Mouse (Mus musculus): ENCODE data around the gene Cbx6.
"Not testable (repeated sequence)": the region's sequence is repeated elsewhere in the genome, so short reads cannot be mapped to it uniquely, and the experiment has no call there.

The Cbx6 gene

DNA sequence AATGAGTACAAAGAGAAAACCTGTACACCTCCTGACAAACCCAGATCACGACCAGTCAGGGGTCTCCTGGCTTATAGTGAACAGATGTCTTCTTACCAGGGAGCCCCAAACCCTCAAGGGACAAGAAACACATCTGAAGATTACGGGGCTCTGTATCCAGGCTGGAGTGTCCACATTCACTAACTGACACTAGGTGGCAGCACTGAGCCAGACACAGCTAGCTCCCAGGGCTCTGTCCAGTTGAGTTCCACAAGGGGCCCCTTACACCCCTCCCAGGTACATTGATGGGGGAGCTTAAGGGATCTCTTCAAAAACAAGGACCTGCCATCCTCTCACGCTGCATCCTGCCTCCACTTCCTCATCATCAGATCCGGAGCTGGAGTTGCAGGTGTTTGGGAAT, 4.1 kb downstream of the Cbx6 start:
- DNase-seq (ENCODE audit: low read depth, low spot score), result peak; percentile 86

DNA sequence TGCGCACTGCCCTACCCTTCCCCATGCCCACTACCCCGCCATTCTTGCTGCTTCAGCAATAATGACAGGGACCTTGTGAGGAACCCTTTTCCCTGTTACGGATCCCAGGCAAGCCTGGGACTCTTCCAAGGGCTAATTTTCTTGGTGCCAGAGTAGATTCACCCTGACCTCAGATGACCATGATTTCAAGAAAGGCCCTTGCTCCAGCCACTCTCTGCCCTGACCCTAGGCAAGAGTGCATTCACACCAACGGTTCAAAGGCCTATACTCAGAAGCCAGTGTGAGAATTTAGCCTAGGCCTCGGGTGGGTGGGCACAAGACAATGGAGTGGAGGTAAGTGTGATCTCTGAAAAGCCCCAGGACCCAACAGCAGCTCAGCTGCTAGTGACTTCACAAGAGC, 5.1 kb downstream of the Cbx6 start:
- no peak for DNase-seq (ENCODE audit: low read depth, low spot score)

DNA sequence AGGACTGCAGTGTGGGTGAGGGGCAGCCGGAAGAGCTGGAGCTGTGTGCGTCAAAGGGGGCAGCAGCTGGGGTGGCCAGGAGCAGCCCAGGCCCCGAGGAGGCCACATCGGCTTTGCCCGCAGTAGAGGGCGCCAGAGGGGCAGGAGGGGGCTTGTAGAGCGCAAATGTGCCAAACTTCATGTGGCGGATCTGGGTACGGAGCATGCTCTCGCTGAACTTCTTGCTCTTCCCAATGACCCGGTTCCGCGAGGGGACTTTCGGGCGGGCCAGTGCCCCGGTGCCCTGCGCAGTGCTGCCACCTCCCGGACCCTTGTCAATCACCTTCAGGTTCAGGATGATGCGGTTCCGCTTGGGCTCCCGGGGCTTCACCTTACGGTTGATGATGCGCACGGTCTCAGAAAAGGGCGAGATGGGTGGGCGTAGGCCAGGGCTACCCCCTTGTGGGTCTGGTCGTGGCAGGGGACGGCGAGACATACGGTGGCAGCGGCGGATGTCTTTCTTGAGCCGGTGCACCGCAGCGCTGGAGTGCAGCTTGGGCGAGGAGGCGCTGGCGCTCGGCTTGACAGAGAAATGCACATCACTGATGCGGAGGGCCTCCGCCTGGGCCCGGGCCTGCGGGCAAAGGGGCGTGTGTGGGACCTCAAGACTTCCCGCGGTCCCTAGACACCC, 6.0 kb downstream of the Cbx6 start:
- no peak for DNase-seq (ENCODE audit: low read depth, low spot score)

DNA sequence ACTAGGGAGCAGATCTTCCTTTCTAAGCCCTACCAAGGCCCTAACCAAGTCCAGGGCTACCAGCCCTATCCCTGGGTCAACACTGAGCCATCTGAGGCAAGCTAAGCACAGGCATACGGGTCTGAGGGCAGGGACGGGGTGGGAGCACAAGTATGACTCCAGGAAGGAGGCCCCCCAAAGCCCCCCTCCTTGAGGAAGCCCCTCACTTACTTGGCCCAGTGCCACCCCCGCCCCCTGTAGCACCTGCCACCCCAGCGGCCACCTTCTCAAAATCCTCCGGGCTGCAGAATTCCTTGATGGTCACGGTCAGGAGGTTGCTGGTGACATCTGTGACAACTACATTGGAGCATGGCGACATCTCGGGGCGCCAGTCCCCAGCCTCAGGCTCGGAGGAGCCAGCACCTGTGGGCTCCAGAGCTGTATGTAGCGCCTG, 6.7 kb downstream of the Cbx6 start:
- no peak for DNase-seq (ENCODE audit: low read depth, low spot score)

DNA sequence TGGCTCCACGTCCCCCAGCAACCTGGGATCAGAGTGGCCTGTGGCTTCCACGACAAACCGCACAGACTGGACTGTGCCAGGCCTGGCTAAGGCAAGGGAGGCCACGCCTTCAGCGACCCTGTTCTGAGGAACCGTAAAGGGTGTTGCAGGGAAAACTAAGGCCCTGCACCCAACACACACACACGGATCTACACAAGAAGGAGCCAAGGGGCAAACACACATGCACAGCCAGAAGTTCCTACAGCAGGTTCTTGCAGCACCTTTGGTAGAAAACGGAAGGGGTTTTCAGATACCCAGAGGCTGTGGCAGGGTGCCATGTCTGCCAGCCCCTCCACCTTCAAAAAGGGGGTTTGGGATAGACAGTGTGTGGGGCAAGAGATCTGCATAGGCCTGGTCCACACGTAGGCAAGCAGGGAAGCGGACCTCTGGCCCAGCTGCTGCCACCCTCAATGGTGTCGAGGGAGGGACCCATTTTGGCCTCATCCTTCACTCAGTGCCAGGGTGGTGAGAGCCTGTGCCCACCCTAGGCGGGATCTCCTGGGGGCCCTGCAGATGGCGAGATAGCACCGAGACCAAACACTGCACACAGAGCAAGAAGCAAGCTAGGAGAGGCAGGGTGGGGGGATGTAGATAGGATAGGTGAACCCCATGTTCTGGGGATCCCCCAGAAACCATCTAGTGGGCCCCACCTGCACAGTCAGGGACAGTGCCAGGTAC, 7.3 kb downstream of the Cbx6 start:
- DNase-seq (ENCODE audit: low read depth, low spot score), result no peak

DNA sequence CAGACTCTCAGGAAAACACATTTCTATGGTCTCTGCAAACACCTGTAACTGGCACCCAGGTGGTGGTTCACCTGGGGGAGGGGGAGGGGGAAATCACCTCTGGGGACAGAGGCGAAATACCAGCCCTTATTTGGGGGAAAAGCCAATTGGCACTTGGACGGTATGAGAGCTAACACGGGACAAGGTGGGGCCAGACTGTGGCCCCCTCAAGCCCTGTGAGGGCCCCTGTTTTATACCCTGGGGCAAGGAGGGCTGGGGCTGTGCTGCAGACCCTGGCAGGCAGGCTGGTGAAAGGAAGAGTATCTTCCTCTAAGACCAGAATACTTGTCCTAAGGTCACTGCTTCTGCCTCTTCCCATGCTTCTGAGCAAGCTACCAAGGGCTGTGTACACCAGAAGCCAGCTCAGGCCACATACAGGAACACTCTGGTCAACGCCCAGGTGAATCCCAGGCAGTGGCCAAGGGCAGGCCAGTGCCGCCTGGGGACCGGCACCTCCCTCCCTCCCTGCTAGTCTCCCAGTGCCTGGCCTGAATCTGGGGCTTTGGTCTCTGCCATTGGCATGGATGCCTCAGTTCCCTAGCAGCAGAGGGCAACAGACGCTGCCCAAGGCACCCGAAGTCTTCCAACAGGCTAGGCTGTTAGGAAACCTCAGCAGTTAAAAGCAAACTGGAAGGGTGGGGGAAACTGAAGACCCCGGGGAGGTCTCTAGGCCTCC, 8.1 kb downstream of the Cbx6 start:
- DNase-seq (ENCODE audit: low read depth, low spot score), result no peak

DNA sequence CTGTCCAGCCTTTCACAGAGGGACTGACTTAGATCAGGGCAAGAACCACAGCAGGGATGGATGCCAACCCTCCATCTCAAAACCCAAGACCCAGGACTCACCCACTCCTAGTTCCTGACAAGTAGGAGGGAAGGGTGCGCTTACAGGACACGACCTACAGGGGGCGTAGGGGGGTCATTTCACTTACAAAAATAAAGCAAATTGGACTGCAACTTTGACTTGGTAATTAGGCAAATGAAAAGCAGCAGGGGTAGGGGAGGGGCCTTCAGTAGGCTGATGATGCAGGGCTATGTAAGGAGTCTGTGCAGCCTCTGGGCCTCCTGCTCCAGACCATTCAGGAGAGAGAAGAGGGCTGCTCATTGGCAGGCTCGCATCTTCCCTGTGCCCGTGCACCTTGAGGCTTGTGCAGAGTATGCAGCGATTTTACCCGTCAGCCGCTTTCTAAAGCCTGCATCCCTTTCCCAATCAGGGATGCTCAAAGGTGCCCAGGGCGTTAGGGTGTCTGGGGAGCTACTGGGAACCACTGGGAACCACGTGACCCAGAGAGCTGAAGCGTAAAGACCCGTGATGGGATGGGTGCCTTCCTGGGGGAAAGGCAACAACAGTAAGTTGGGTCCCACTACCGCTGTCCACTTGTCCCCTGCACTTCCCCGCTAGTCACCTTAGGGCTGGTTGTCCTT, 9.2 kb downstream of the Cbx6 start:
- no peak for DNase-seq (ENCODE audit: low read depth, low spot score)

DNA sequence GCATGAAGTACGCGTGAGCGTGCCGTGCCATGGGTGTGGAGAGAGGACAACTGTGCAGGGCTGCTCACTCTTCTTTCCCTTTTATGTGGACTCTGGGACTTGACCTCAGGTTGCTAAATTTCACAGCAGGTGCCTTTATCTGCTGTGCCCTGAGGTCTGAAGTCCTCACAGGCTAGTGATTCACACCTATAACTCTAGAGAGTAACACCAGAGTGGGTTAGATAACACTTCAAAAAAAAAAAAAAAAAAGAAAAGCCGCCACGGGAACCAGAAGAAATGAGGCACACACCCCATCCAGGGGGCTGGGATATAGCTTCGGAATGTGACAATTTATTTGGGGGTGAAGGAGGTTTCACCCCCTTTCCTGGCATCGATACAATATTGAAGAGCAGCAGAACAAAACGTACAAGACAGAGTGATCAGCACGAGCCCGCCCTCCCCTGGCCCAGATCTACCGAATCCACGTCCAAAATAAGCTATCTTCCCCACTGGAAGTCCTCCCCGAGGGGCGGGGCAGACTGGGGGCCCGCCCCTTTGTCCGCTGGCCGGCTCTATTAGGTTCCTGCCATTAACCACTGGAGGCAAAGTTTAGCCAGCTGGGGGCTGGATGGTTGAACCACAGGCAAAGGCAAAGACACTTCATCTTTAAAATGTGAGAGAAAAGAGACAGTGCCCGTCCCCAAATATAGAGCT, 10.8 kb downstream of the Cbx6 start:
- no peak for DNase-seq (ENCODE audit: low read depth, low spot score)

DNA sequence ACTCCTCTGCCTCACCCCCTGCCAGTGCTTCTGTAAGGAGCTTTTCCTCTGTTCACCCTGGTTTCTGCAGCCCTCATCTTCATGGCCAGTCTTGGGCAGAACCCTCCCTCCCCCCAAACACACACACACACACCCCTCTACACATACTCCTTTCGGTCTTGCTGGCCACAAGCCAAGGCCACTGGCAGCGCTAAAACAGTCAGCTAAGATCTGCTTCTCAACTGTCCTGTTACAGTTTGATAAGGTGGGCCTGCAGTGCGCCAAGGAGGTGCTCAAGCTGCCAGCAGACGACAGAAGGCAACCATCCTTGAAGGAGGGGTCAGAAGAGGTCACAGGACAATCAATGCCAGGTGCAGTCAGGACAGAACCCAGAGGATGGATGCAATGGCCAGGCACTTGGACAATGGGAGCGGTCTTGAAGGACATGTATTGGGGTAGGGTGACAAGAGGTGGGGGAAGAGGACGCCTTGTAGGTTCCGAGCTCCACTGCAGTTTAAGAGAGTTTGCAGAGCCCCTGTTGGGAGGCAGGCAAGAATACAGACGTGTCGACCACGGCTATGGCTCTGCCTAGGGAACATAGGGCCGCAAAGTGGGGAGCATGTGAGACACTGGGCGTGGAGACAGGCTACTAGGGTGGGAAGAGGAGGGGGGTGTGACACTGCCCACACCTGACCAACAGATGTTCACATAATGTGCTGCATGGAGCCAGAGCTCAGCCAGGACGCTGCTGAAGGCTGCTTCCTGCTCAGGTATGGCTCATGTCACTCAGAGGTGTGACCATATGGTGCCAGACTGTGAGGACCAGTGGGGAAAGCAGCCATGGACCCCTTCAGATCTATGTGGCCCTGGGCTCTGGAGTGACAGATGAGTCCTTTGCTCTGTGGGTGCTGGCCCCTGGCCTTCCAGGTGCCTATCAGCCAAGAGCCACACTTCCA, 12.0 kb downstream of the Cbx6 start:
- DNase-seq (ENCODE audit: low read depth, low spot score), result no peak

DNA sequence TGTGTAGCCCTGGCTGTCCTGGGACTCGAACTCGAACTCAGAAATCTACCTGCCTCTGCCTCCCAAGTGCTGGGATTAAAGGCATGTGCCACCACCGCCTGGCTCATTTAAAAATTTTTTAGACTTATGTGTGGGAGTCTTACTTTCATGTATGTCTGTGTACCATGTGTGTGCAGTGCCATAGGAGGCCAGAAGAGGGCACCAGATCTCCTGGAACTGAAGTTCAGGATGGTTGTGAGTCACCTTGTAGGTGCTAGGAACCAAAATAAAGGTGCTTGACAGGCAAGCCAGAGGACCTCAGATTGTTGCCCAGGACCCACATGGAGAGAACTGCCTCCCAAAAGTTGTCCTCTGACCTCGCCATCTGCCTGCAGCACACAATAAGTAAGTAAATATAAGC, 16.2 kb downstream of the Cbx6 start:
- no peak for DNase-seq (ENCODE audit: low read depth, low spot score)

DNA sequence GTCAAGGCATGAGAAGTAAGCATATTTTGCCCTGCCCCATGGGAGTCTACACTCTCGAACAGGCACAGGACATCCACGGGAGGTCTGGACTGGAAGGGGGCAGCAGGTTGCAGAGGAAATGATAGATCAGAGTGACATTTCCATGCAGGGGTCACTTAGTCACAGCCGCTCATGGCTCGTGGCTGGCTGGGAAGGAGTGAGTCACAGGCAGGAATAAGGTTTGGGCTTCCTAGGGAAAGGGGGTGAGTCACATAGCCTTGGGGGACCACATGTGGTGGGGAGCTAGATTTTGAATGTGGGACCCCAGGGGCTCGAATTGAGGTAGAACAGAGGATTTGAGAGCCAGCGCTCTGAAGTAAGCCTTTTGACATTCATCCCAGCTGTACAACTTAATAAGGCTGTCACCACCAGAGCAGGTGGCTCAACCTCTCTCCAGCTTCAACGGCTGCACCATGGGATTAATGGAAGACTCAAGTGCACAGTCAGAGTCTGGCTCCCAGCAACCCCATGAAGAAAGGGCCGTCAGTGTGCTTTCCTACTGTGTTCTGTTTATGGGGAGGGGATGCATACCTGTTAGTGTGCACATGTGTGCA, 20.7 kb downstream of the Cbx6 start:
- DNase-seq (ENCODE audit: low read depth, low spot score), result no peak

DNA sequence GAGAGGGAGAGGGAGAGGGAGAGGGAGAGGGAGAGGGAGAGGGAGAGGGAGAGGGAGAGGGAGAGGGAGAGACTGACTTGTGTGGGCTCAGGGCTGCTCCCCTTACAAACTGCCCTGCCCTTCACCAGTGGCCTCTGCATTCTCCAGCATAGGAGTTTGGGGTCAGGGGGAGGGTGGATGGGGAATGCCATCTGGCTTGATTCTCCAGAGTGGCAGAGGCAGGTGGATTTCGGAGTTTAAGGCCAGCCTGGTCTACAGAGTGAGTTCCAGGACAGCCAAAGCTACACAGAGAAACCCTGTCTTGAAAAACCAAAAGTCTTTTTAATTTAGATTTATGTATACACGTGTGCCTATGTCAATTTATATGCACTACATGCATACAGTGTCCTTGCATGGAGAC, 21.6 kb downstream of the Cbx6 start:
- not testable (repeated sequence) for DNase-seq (ENCODE audit: low read depth, low spot score)

DNA sequence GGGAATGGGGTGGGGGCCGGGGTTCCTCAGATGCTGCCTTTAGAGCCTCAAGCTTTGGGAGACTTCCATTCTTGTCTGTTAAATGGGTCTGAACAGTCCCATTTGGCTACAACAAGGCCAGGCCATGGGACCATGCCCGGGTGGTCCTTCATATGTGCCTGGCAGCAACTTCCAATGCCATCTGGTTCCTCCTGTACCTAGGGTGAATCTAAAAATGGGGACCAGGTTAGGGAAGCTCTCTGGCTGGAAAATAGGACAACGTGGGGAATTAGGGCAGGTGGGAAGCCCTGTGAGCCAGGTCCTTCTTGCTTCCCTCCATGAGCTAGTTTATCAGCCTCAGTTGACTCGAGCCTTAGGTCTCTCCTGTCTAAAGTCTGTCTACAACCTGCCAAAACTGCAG, 23.5 kb downstream of the Cbx6 start:
- no peak for DNase-seq (ENCODE audit: low read depth, low spot score)

DNA sequence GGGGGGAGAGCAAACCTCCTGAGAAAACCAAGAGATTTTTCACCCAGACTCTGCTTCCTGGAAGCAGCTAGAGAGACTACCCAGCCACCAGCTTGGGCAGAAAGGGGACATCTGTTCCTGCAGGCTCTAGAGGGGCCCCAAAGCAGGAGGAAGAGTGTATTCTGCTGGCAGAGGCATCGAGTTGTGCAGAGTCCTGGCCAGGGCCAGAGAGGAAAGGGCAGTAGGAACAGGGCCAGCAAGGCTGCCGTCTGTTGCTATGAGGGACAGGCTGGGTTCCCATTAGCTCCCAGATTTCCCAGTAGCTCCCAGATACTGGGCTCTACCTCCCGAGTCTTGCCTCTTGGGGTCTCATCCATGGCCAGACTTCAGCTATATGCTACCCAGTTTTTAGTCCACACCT, 24.4 kb downstream of the Cbx6 start:
- DNase-seq (ENCODE audit: low read depth, low spot score), result no peak

DNA sequence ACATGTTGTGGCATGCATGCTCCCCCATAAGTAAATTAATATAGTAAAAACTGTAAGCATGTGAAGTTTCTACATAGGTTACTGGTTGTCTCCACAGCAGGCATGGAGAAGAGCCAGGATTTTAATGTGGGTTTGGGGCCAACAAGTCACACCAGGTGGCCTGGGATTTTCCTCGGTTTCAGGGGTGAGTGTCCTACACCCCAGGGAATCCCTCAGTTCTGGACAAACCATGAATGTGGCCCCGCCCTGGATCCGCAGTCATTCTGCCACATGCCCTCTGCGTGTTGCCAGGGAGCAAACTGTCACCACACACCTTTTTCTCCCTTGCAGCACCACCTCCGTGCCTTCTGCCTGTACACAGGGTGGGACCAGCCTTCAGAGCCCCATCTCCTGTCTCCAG, 25.8 kb downstream of the Cbx6 start:
- no peak for DNase-seq (ENCODE audit: low read depth, low spot score)

DNA sequence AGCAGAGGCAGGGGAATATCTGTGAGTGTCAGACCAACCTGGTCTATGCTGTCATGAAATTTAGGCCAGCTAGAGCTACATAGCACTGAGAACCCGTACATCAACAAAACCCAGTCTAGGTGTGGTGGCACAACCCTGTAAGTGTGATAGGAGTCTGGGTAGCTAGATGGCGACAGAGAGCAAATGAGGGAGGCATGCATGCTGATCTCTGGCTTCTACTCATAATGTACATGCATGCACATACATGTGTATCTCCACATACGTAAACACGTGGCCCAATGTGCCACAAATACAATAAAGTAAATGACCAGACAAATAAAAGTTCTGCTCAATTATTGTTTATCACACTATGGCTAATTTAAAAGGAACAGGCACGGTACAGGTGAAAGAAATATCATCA, 26.4 kb downstream of the Cbx6 start:
- DNase-seq (ENCODE audit: low read depth, low spot score), result peak; percentile 56

DNA sequence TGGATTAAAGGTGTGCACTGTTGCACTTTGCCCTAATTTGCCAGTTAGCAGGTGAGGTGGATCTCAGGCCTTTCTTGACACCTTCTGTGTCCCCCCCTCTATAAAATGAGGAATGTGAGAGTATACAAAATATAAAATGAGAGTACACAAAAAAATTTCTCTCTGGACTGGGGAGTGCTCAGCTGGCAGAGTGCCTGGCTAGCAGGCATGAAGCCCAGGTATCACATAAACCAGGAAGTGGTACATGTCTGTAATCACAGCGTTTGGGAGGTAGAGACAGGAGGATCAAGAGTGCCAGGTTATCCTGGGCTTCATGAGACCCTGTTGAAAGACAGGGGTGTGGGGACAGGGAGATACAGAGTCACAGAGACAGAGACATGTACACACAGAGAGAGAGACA, 27.4 kb downstream of the Cbx6 start:
- DNase-seq (ENCODE audit: low read depth, low spot score), result no peak

DNA sequence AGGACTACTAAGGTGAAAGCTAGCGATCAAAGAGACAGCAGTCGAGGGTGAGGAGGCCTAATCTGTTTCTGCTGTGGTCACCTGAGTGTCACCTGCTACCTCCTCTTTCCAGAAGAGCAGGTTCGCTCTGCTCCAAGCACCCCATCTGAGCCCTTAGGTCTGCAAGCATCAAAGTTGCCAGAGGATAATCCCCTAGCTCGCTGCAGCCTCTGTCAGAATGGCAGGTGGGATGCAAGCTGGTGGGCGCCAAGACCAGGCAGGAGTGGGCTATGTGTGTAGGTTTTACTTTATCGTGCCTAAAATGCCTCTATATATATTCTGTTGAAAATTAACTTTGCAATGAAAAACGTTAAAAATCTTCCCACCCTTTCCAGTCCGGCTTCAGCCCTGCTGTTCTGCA, 29.2 kb downstream of the Cbx6 start:
- no peak for DNase-seq (ENCODE audit: low read depth, low spot score)

DNA sequence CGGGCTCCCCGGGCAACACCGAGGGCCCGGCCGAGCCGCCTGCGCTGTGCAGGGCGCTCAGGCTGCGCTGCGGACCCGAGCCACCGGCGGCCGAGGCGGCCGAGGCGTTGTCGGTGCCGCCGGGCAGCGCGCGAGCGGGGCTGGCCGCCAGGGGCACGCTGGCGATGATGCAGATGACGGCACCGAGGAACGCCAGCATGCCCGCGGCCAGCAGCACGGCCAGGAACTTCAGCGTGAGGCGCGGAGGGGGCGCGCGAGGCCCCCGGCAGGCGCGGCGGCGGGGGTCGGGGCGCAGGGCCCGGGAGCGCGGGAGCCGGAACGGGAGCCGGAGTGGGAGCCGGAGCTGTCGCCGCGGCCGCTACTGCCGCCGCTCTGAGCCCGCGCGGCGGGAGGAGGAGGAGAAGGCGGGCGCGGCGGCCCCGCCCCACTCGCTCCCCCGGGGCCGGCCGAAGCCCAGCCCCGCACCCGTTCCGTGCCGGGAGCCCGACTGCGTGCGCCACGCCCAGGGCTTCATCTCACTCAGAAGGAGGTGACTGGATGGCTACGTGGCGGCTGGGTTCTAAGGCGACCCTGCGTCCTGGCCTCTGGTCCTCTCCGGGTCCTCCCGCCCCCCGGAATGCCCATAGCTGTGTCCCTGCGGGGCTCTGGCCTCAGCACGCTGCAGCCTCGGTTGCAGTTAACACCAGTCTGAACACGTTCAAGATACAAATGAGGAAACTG, 30.0 kb downstream of the Cbx6 start, which contains the start of gene Nptxr:
TSS of gene Nptxr (minus strand) at position 415 of the 720 bp plus-strand sequence.
- DNase-seq (ENCODE audit: low read depth, low spot score), result no peak

All from forelimb bud, embryonic 11.5 days (tissue).